Mouse (Mus musculus): ENCODE data around the gene Tmem170b.

GRCm38 (mm10) chr13:41571368-41572350, 34.0 kb upstream of the Tmem170b start:
- TF ChIP-seq POLR2A (IDR thresholded peaks at IDR 0.05; ENCODE audit: control insufficient read depth, low read depth, low read length) (no peak), CTCF (IDR thresholded peaks at IDR 0.05; ENCODE audit: control insufficient read depth, insufficient read depth, insufficient replicate concordance, low read depth, low read length) (no peak)
